Mouse (Mus musculus) cerebellum, adult 2 months (tissue): ENCODE results near the gene Gbf1. TPM values are rescaled to one million over a fixed set of nuclear protein-coding genes. Genes with fewer than 3 reads are reported as not detected.

Source experiments
- DNase-seq, 2 experiments: peaks; one replicate each; pipeline ENCODE4 v3.0.0; 2021
- H3K27ac ChIP-seq: fragments of 200-500 bp; 2 replicates; pipeline ENCODE4 v1.5.1; 2012; ENCODE audit warnings: low read length, control low read depth, inconsistent platforms; ENCODE audit not compliant: insufficient read depth
- H3K27me3 ChIP-seq: fragments of 200-500 bp; 2 replicates; pipeline ENCODE4 v1.6.1; 2012; ENCODE audit warnings: inconsistent platforms, mild to moderate bottlenecking, low read length, moderate library complexity; ENCODE audit not compliant: control insufficient read depth, insufficient read depth
- H3K4me1 ChIP-seq: fragments of 200-500 bp; 2 replicates; pipeline ENCODE4 v1.6.1; 2011; ENCODE audit warnings: low read length; ENCODE audit not compliant: control insufficient read depth, insufficient read depth
- H3K4me3 ChIP-seq: fragments of 200-500 bp; replicated peaks from 2 replicates; pipeline ENCODE3; 2011; ENCODE audit warnings: mild to moderate bottlenecking, low read depth, low read length, control low read depth; ENCODE audit not compliant: insufficient read depth
- CTCF ChIP-seq: fragments of 200-500 bp; IDR thresholded peaks from 2 replicates; pipeline ENCODE4 v1.5.1; 2011; ENCODE audit warnings: low read depth, mild to moderate bottlenecking, control low read depth, low read length, moderate library complexity, borderline replicate concordance; ENCODE audit not compliant: insufficient read depth
- POLR2A ChIP-seq: fragments of 200-500 bp; IDR thresholded peaks from 2 replicates; pipeline ENCODE4 v1.6.1; 2011; ENCODE audit warnings: low read length, control low read depth, borderline replicate concordance; ENCODE audit not compliant: insufficient read depth
- WGBS: fragments of 180-500 bp; shearing (Covaris S2); methylation state at CpG from one replicate; pipeline ENCODE4 v1.1.7; 2018; 5-methylcytosine and 5-hydroxymethylcytosine counted together
- polyA plus RNA-seq: library from polyadenylated mRNA; depleted of rRNA; stranded (reverse); fragments of >200 nt; gene quantifications from 2 replicates; pipeline ENCODE4 v1.2.3, GENCODE M21; 2012

Gene Gbf1
- polyA plus RNA-seq, 1 experiment: 85.3 TPM

- no peak overlapping the region for H3K27ac ChIP-seq
- H3K27me3 ChIP-seq: peaks cover 1% of the 10 kb centered on the region; the same call in 1 of the 2 replicates
- H3K4me1 ChIP-seq: peaks cover 4% of the 10 kb centered on the region; the same call in 1 of the 2 replicates
- peak overlapping the region; percentile 27 for H3K4me3 ChIP-seq
- peak; percentile 53 to 66 for DNase-seq
- TF ChIP-seq POLR2A (no peak), CTCF (no peak)
- under 1% methylated on average over 79 of the region's 79 CpGs for WGBS
Measured at GRCm38 (mm10) chr19:46135789-46136638, 16.3 kb upstream of the Gbf1 start.

DNA sequence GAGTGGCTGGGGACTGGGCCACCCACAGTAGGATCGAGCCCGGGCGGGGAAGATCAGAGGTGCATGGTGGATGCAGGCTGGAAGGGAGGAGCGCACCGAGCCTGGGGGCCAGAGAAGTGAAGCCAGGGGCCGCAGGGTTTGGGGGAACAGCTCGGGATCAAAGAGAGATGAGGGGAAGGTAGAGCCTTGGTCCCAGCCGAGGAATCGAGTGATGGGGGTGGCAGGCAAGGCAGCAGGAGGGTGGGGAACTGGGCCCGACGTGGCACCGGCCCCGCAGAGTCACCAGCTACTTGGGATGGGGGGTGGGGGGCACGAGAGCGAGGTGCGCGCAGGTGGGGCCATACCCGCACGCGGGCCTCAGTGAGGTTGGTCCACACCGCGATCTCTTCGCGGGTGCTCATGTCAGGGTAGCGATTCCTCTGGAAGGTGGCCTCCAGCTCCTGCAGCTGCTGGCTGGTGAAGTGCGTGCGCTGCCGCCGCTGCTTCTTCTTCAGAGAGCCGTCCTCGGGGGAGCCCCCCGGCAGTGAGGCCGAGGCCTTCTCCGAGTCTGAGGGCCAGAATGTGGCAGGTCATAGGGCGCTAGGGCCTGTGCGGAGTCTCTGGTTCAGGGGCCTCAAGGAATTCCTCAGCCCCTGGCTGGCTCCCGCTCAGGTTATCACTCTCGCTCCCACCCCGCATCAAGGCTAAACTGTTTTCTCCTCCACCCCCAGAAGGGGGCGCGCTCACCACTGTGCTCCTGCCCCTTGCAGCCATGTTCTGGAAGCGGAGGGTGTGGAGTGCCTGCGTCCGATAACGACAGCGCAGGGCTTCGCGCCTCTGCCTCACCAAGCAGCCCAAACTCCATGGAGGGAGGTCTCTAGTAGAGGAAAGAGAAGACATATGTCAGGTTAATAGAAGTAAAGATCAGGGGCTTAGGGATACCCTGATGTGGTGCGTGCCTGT, 15.4 kb upstream of the Gbf1 start:
- TF ChIP-seq POLR2A: no peak
- peak; percentile 54; the same call in 1 of the 2 replicates for TF ChIP-seq CTCF
- peak; percentile 36 to 55 for DNase-seq
- Histone ChIP-seq H3K27me3 (no peaks in the 10 kb centered on the region; the same call in 1 of the 2 replicates), H3K4me1 (peaks cover 4% of the 10 kb centered on the region; the same call in 1 of the 2 replicates), H3K27ac (no peak overlapping the region), H3K4me3 (peak overlapping the region; percentile 27)
- WGBS: 13% methylated on average over 49 of the region's 49 CpGs

DNA sequence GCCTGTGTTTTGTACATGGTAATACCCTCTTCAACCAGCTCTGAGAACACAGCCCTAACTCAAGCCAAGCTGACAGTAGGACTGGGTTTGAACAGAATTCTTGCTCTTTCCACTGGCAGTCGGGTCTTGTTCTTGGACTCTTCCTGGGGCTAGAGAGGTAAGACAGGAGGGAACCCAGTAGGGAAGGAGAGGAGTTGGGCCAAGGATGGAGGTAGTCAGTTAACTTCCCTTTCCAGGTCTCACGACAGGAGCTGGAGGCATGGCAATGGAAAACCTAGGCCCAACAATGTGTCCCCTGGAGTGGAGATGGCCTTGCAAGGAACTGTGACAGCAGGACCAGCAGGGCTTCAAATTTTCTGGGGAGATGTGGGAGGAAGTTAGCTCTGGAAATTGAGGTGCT, 12.0 kb upstream of the Gbf1 start:
- H3K27me3 ChIP-seq: no peaks in the 10 kb centered on the region; the same call in 1 of the 2 replicates
- H3K4me1 ChIP-seq: peaks cover 4% of the 10 kb centered on the region; the same call in 1 of the 2 replicates
- DNase-seq: no peak
- no peak overlapping the region for H3K4me3 ChIP-seq
- TF ChIP-seq POLR2A (no peak), CTCF (no peak)
- H3K27ac ChIP-seq: no peak overlapping the region
- WGBS: 37% methylated on average over 2 of the region's 2 CpGs

DNA sequence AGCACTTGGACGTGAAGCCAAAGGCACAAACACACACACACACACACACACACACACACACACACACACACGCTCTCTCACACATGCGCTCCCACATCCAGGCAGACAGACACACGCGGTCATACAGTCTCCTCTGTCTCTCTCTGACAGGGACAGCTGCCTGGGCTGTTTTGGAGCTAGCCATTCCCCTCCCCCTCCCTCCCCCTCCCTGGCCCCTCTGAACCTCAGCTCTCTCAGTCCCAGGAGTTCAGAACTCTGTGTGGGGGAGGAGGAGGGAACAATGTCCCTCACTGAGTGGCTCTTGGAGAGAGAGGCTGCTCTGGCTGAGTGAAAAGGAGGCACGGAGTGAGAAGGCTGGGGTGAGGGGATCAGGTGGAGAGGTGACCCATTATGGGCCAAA, 11.2 kb upstream of the Gbf1 start:
- TF ChIP-seq CTCF: no peak
- no peak for TF ChIP-seq POLR2A
- no peak for DNase-seq
- H3K4me3 ChIP-seq: no peak overlapping the region
- no peaks in the 10 kb centered on the region; the same call in 1 of the 2 replicates for H3K27me3 ChIP-seq
- peaks cover 4% of the 10 kb centered on the region; the same call in 1 of the 2 replicates for H3K4me1 ChIP-seq
- 59% methylated on average over 6 of the region's 6 CpGs for WGBS
- no peak overlapping the region for H3K27ac ChIP-seq

- 2% methylated on average over 47 of the region's 47 CpGs for WGBS
- DNase-seq: peak in 1 of 2 experiments; percentile 35
- H3K4me3 ChIP-seq: peak within 1 kb of the TSS; percentile 29
- no peak for TF ChIP-seq POLR2A
- TF ChIP-seq CTCF: no peak
- H3K4me1 ChIP-seq: peaks cover 4% of the 10 kb centered on the region; the same call in 1 of the 2 replicates
- H3K27me3 ChIP-seq: no peaks in the 10 kb centered on the region; the same call in 1 of the 2 replicates
- no peak within 1 kb of the TSS for H3K27ac ChIP-seq
Measured at GRCm38 (mm10) chr19:46147511-46148371, 4.6 kb upstream of the Gbf1 start, which contains the start of gene Pitx3. Gene Pitx3 (minus strand): TSS chr19:46148326.

DNA sequence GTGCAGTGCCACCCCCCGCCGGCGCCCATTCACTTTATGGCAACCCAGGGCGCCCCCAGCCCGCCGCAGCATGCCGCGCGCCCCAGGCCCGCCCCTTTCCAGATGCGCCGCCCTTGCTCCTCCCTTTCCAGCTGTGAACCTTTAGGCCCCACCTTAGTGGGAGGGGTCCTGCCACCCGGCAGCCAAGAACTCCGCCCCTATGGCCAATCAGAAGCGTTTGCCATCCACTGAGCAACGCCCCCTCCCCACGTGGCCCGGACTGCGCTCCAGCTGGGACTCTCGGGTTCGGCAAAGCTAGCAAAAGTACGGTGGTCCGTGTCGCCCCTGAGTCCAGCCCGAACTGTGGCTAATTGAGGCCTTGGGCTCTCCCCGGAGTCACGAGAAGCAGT, 3.9 kb upstream of the Gbf1 start:
- H3K4me1 ChIP-seq: peaks cover 4% of the 10 kb centered on the region; the same call in 1 of the 2 replicates
- peak overlapping the region; percentile 29 for H3K4me3 ChIP-seq
- no peak for DNase-seq
- WGBS: under 1% methylated on average over 27 of the region's 27 CpGs
- H3K27me3 ChIP-seq: no peaks in the 10 kb centered on the region; the same call in 1 of the 2 replicates
- no peak overlapping the region for H3K27ac ChIP-seq
- TF ChIP-seq POLR2A (no peak), CTCF (no peak)
